Mouse (Mus musculus) small intestine, adult 2 months (tissue): ENCODE measurements around the gene Ifnlr1. TPM values are rescaled to one million over a fixed set of nuclear protein-coding genes. Genes with fewer than 3 reads are reported as not detected.
"Not testable (repeated sequence)": the region's sequence is repeated elsewhere in the genome, so short reads cannot be mapped to it uniquely, and the experiment has no call there.

Experiments
- H3K27ac ChIP-seq: fragments of 200-500 bp; 2 replicates; pipeline ENCODE4 v1.5.1; 2012; ENCODE audit warnings: low read depth, low read length, control low read depth, inconsistent platforms; ENCODE audit not compliant: insufficient read depth
- H3K27me3 ChIP-seq: fragments of 200-500 bp; 2 replicates; pipeline ENCODE4 v1.6.1; 2012; ENCODE audit warnings: mild to moderate bottlenecking, moderate library complexity, low read length, inconsistent platforms; ENCODE audit not compliant: control insufficient read depth, insufficient read depth
- H3K36me3 ChIP-seq: fragments of 200-500 bp; 2 replicates; pipeline ENCODE4 v1.6.1; 2012; ENCODE audit warnings: mild to moderate bottlenecking, low read length, control low read depth, inconsistent platforms; ENCODE audit not compliant: control insufficient read depth, insufficient read depth
- H3K4me1 ChIP-seq: fragments of 200-500 bp; 2 replicates; pipeline ENCODE4 v1.6.1; 2012; ENCODE audit warnings: low read length, inconsistent platforms, mixed read lengths; ENCODE audit not compliant: control insufficient read depth, insufficient read depth, insufficient read length
- H3K4me3 ChIP-seq: fragments of 200-500 bp; 2 replicates; pipeline ENCODE4 v1.5.1; 2012; ENCODE audit warnings: low read depth, mild to moderate bottlenecking, control low read depth, inconsistent platforms, low read length, moderate library complexity
- CTCF ChIP-seq: fragments of 200-500 bp; IDR thresholded peaks from 2 replicates; pipeline ENCODE4 v1.5.1; 2012; ENCODE audit warnings: low read depth, mild to moderate bottlenecking, control low read depth, inconsistent platforms, low read length, moderate library complexity, mixed read lengths; ENCODE audit not compliant: insufficient replicate concordance, insufficient read length; ENCODE audit errors: extremely low read depth
- POLR2A ChIP-seq: fragments of 200-500 bp; IDR thresholded peaks from 2 replicates; pipeline ENCODE4 v1.6.1; 2012; ENCODE audit warnings: low read depth, mild to moderate bottlenecking, control low read depth, inconsistent platforms, low read length, moderate library complexity
- WGBS: fragments of 180-500 bp; shearing (Covaris S2); methylation state at CpG from one replicate; pipeline ENCODE4 v1.1.7; 2018; 5-methylcytosine and 5-hydroxymethylcytosine counted together
- polyA plus RNA-seq: library from polyadenylated mRNA; depleted of rRNA; stranded (reverse); fragments of >200 nt; gene quantifications from 2 replicates; pipeline ENCODE4 v1.2.3, GENCODE M21; 2012

Ifnlr1 gene
- polyA plus RNA-seq, 1 experiment: 11.4 TPM

DNA sequence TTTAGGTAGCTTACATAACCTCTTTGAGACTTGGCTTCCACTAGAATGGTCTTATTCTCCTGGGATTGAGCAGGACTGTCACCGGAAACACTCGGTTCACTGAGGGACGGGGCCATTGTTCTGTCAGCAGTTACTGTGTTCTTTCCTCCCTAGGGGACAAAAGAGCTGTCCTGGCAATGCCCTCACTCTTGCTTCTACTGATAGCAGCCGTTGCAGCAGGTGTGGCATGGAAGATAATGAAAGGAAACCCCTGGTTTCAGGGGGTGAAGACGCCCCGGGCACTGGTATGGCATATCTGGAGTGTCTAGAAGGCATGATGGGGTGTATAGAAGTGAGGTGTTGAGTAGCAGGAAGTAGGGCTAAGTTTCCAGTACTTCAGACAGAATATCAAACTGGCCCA is 17.9 kb downstream of the Ifnlr1 start:
- Histone ChIP-seq H3K4me1 (peaks cover 35% of the 10 kb centered on the region), H3K36me3 (peaks cover 35% of the 10 kb centered on the region), H3K4me3 (no peak overlapping the region), H3K27me3 (no peaks in the 10 kb centered on the region), H3K27ac (peak overlapping the region; percentile 52)
- TF ChIP-seq CTCF: no peak
- no peak for TF ChIP-seq POLR2A
- WGBS: 29% methylated on average over 6 of the region's 6 CpGs

DNA sequence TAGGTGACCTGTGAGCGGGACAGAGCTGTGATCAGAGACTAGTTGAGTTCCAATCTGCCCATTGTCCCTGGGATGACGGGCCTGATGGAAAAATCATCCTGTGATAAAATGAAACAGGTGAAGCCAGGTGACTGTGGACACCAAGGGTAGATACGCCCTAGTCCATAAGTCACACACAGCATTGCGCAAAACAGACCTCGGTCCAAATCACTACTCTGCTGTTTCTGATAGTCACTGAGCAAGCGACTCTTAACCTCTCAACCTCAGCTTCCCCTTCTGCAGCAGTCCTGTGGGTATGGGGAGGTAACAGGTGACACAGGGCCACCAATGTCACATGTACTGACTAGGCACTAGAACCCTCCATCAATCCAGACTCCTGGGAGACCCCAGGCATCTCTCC is 20.0 kb downstream of the Ifnlr1 start:
- no peak overlapping the region for H3K4me3 ChIP-seq
- no peaks in the 10 kb centered on the region for H3K27me3 ChIP-seq
- H3K27ac ChIP-seq: peak overlapping the region; percentile 95
- WGBS: 38% methylated on average over 6 of the region's 6 CpGs
- peaks cover 19% of the 10 kb centered on the region for H3K36me3 ChIP-seq
- H3K4me1 ChIP-seq: peaks cover 35% of the 10 kb centered on the region
- no peak for TF ChIP-seq POLR2A
- TF ChIP-seq CTCF: no peak

DNA sequence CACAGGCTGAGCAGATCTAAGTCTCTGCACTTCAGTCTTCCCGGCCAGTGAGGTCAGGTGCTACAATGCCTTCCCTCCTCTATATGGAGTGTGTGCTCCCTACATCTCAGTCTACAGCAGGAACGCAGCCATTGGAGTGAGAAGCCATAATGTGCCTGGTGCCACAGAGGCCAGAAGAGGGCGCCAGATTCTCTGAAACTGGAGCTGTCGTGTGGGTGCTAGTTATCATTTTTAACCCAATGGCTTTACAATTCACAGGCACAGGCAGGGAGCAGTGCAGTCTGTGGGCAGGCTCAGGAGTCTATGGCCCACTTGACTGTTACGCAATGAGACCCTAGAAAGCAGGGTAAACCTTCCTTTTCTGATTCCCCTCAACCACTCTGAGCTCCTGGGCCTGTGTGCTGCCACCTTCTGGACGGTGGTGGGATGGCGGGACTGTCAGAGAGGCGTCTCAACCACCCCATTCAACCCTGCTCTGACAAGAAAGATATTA is 23.0 kb downstream of the Ifnlr1 start:
- Histone ChIP-seq H3K4me1 (peaks cover 32% of the 10 kb centered on the region), H3K27me3 (no peaks in the 10 kb centered on the region), H3K4me3 (peak overlapping the region; percentile 42), H3K36me3 (peaks cover 17% of the 10 kb centered on the region), H3K27ac (no peak overlapping the region)
- TF ChIP-seq POLR2A (no peak), CTCF (peak; percentile 100)
- WGBS: 3% methylated on average over 8 of the region's 8 CpGs

DNA sequence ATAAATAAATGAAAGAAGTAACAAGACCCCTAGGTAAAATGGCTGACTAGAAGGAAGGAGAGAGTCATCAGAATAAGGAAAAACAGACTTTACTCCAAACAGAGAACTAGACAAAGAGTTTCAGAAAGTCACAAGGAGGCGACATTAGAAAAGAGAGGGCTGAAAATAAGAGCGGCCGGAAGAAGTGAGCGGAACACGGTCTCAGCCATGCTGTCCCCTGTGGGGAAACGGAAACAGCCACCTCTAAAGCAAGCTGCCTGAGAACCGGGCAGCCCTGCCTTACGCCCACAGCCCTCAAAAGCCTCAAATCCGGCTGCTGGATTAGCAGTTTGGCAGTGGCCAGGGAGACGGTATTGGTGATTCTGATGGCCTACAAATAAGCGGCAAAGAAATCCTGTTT is 23.5 kb downstream of the Ifnlr1 start:
- Histone ChIP-seq H3K27ac (no peak overlapping the region), H3K4me3 (no peak overlapping the region), H3K36me3 (peaks cover 16% of the 10 kb centered on the region), H3K4me1 (peaks cover 29% of the 10 kb centered on the region), H3K27me3 (no peaks in the 10 kb centered on the region)
- TF ChIP-seq CTCF (no peak), POLR2A (no peak)
- 81% methylated on average over 11 of the region's 11 CpGs for WGBS

DNA sequence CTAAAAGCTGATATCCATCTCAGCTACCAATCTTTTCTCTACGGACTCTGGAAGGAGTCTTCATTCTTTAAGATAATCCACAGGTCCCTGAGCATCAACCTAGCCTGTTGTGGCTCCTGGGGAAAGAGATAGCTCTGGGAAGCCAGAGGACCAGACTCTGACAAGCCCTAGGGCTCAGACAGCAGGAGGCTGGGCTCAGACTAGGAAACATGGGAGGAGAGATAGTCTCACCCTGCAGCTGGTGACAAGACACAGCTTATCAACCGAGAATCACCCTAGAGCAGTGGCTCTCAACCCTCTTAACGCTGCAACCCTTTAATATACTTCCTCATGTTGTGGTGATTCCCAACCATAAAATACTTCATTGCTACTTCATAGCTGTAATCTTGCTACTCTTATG is 24.3 kb downstream of the Ifnlr1 start:
- H3K27me3 ChIP-seq: no peaks in the 10 kb centered on the region
- H3K27ac ChIP-seq: no peak overlapping the region
- no peak overlapping the region for H3K4me3 ChIP-seq
- WGBS: 63% methylated on average over 3 of the region's 3 CpGs
- H3K4me1 ChIP-seq: peaks cover 25% of the 10 kb centered on the region
- peaks cover 9% of the 10 kb centered on the region for H3K36me3 ChIP-seq
- TF ChIP-seq CTCF (no peak), POLR2A (no peak)

DNA sequence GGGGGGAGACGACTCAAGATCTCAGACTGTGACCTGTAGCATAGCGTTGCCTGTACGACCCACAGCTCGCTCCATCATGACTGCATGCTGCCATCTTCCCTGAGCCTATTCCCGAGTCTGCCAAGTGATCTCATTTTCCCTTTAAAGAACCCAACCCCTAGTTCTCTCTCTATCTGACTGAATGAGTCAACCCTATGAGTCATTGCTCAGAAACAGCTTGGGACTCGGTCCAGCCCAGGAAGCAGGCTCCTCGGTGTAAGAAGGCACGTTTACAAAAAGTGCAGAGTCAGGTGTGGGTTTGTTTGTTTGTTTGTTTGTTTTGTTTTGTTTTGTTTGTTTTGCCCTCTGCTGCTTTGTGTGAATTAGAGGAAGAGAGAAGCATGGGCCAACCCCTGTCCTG is 28.7 kb downstream of the Ifnlr1 start:
- TF ChIP-seq POLR2A: no peak
- no peak for TF ChIP-seq CTCF
- H3K36me3 ChIP-seq: no peaks in the 10 kb centered on the region
- 55% methylated on average over 8 of the region's 8 CpGs for WGBS
- peaks cover 16% of the 10 kb centered on the region; the same call in 1 of the 2 replicates for H3K4me1 ChIP-seq
- H3K27ac ChIP-seq: no peak overlapping the region
- no peaks in the 10 kb centered on the region for H3K27me3 ChIP-seq
- H3K4me3 ChIP-seq: no peak overlapping the region

DNA sequence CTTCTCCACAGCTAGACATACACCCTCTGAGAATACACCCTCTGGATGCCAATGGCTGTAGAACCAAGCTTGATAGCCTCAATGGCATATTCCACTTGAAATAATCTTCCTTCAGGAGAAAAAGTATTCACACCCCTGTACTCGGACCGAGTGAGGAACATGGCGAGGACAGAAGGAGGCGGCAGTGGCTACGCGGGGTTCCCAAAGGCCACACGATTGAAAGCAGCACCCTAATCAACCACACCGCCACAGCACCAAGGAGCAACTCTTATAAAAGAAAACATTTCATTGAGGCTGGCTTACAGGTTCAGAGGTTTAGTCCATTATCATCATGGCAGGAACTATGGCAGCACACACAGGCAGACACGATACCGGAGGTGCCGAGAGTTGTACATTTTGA is 30.4 kb downstream of the Ifnlr1 start:
- H3K36me3 ChIP-seq, H3K4me3 ChIP-seq, H3K27ac ChIP-seq, H3K27me3 ChIP-seq: not testable (repeated sequence)
- WGBS: 99% methylated on average over 11 of the region's 11 CpGs
- H3K4me1 ChIP-seq: peaks cover 13% of the 10 kb centered on the region; the same call in 1 of the 2 replicates
